Mouse (Mus musculus): Measurements from ENCODE around the gene Samd9l. TPM values are rescaled to one million over a fixed set of nuclear protein-coding genes. Genes with fewer than 3 reads are reported as not detected.
"Not testable (repeated sequence)": the region's sequence is repeated elsewhere in the genome, so short reads cannot be mapped to it uniquely, and the experiment has no call there.

Gene Samd9l
- polyA plus RNA-seq, 1 experiment from 2014 or later = 1.3 TPM

GRCm38 (mm10) chr6:3395921-3396611 lies 3.3 kb downstream of the Samd9l start:
- WGBS = 64% methylated on average over 4 of the region's 4 CpGs
- not testable (repeated sequence) for H3K9me3 ChIP-seq (ENCODE audit: control insufficient read depth, low read length); H3K4me1 ChIP-seq (replicated peaks; ENCODE audit: control insufficient read depth, insufficient read depth, low read length); H3K27ac ChIP-seq (ENCODE audit: low read length); H3K9ac ChIP-seq (replicated peaks; ENCODE audit: low read depth, low read length); ATAC-seq; H3K36me3 ChIP-seq (ENCODE audit: control insufficient read depth, insufficient read depth); H3K4me3 ChIP-seq (replicated peaks; ENCODE audit: low read length); H3K27me3 ChIP-seq (replicated peaks; ENCODE audit: control insufficient read depth, insufficient read depth, low read length); H3K4me2 ChIP-seq (ENCODE audit: low read length)

DNA sequence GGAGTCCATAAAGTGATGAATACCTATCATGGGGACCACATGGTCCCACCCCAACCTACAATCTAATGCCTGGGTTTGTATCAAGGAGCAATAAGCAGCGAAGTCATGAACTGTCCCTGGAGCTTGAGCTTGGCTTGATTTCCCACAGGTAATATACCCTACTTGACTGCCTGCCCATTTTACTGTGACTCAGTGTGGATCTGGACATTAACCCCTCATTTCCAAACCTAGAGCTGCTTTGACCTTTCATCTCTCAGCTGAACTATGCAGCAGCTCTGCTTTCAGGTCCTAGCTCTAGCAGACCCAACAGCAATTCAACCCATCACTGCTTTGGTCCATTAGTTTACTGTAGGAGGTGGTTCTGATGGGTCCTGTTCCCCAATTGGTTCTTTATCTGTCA lies 9.4 kb downstream of the Samd9l start:
- Histone ChIP-seq H3K4me1 (replicated peaks; ENCODE audit: control insufficient read depth, insufficient read depth, low read length) (no peaks in the 10 kb centered on the region), H3K36me3 (ENCODE audit: control insufficient read depth, insufficient read depth) (no peaks in the 10 kb centered on the region), H3K27ac (ENCODE audit: low read length) (no peak overlapping the region), H3K9ac (replicated peaks; ENCODE audit: low read depth, low read length) (no peak overlapping the region), H3K27me3 (replicated peaks; ENCODE audit: control insufficient read depth, insufficient read depth, low read length) (no peaks in the 10 kb centered on the region), H3K9me3 (ENCODE audit: control insufficient read depth, low read length) (no peaks in the 10 kb centered on the region), H3K4me2 (ENCODE audit: low read length) (no peak overlapping the region), H3K4me3 (replicated peaks; ENCODE audit: low read length) (no peak overlapping the region)
- no peak for ATAC-seq
- 78% methylated on average over 1 of the region's 1 CpGs for WGBS

DNA sequence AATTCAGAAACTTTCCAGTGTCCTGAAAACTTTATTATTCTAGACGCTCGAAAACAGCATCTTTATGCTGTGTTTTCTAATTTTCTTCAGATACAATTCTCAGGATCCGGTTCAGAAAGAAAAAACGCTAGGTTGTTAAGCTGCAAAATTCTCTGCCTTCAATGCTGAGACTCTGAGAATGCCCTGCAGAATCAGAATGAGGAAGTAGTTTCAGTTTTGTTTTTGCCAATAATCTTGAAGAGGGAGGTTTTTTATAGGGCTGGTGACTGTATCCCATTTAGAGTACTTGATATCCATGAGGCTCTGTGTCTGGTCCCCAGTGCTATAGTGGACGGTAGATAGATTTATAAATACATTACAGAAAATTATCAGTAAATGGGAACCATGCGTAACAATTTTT lies 12.8 kb downstream of the Samd9l start:
- no peak overlapping the region for H3K9ac ChIP-seq (replicated peaks; ENCODE audit: low read depth, low read length)
- no peaks in the 10 kb centered on the region for H3K27me3 ChIP-seq (replicated peaks; ENCODE audit: control insufficient read depth, insufficient read depth, low read length)
- H3K4me3 ChIP-seq (replicated peaks; ENCODE audit: low read length) = no peak overlapping the region
- ATAC-seq = no peak
- H3K4me2 ChIP-seq (ENCODE audit: low read length) = no peak overlapping the region
- no peaks in the 10 kb centered on the region for H3K9me3 ChIP-seq (ENCODE audit: control insufficient read depth, low read length)
- no peaks in the 10 kb centered on the region for H3K4me1 ChIP-seq (replicated peaks; ENCODE audit: control insufficient read depth, insufficient read depth, low read length)
- H3K27ac ChIP-seq (ENCODE audit: low read length) = no peak overlapping the region
- 91% methylated on average over 6 of the region's 6 CpGs for WGBS
- no peaks in the 10 kb centered on the region for H3K36me3 ChIP-seq (ENCODE audit: control insufficient read depth, insufficient read depth)

GRCm38 (mm10) chr6:3384816-3385215 lies 14.6 kb downstream of the Samd9l start:
- not testable (repeated sequence) for H3K36me3 ChIP-seq (ENCODE audit: control insufficient read depth, insufficient read depth); H3K27me3 ChIP-seq (replicated peaks; ENCODE audit: control insufficient read depth, insufficient read depth, low read length); H3K9me3 ChIP-seq (ENCODE audit: control insufficient read depth, low read length); H3K4me2 ChIP-seq (ENCODE audit: low read length); H3K27ac ChIP-seq (ENCODE audit: low read length); H3K4me1 ChIP-seq (replicated peaks; ENCODE audit: control insufficient read depth, insufficient read depth, low read length); H3K4me3 ChIP-seq (replicated peaks; ENCODE audit: low read length); H3K9ac ChIP-seq (replicated peaks; ENCODE audit: low read depth, low read length); ATAC-seq

DNA sequence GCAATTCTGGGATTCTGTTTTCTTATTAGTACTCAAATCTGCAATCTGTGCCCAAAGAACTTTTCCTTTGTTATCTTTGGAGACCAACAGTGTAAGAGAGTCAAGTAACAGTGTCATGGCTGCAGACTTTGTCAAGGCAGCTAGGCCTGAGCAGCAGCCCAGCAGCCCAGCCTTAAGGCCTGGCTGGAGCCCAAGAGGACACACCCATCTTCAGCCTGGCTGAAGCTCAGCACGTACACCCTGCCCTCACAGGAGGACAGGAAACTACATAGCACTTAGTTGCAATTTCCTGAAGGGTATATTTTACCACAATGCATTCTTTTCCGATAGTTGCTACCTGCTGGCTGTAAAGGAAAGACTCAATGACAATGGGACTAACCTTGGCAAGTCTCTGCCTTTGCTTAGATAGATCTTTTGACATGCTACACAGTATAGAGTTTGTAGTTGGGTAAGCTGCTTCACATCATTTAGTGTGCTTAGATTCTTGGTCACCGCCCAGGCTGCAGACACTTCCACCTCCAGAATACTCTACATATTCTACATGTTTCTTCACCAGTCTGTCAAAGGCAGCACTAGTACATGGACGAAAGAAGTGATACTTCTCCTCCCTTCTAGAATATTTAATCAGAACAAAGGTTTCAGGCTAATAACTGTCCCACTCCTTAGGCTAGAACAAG lies 15.1 kb downstream of the Samd9l start:
- not testable (repeated sequence) for H3K4me2 ChIP-seq (ENCODE audit: low read length); H3K4me3 ChIP-seq (replicated peaks; ENCODE audit: low read length); H3K4me1 ChIP-seq (replicated peaks; ENCODE audit: control insufficient read depth, insufficient read depth, low read length); H3K27ac ChIP-seq (ENCODE audit: low read length); H3K9me3 ChIP-seq (ENCODE audit: control insufficient read depth, low read length); H3K9ac ChIP-seq (replicated peaks; ENCODE audit: low read depth, low read length); H3K36me3 ChIP-seq (ENCODE audit: control insufficient read depth, insufficient read depth); H3K27me3 ChIP-seq (replicated peaks; ENCODE audit: control insufficient read depth, insufficient read depth, low read length); ATAC-seq
- 29% methylated on average over 1 of the region's 4 CpGs for WGBS

DNA sequence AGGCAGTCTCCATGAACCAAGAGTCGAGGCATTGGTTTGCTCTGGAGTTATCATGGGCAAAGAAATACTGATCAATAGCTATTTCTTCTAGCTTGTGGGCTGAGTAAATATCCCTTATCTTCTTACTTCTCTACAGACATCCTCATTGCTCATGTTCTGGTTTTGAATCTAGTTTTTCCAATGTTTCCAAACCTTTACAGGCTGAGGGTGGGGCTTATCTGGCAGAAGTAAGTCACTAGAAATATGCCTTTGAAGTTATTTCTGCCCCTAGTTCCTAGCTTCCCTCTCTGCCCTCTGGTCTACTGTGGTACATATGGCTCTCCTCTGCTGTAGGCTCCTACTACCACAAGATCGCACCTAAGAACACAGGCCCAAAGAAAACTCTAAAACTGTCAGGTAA lies 20.2 kb downstream of the Samd9l start:
- no peaks in the 10 kb centered on the region for H3K27me3 ChIP-seq (replicated peaks; ENCODE audit: control insufficient read depth, insufficient read depth, low read length)
- 88% methylated on average over 2 of the region's 2 CpGs for WGBS
- ATAC-seq = no peak
- H3K4me2 ChIP-seq (ENCODE audit: low read length) = no peak overlapping the region
- H3K9ac ChIP-seq (replicated peaks; ENCODE audit: low read depth, low read length) = no peak overlapping the region
- H3K36me3 ChIP-seq (ENCODE audit: control insufficient read depth, insufficient read depth) = no peaks in the 10 kb centered on the region
- no peaks in the 10 kb centered on the region for H3K4me1 ChIP-seq (replicated peaks; ENCODE audit: control insufficient read depth, insufficient read depth, low read length)
- H3K27ac ChIP-seq (ENCODE audit: low read length) = no peak overlapping the region
- H3K4me3 ChIP-seq (replicated peaks; ENCODE audit: low read length) = no peak overlapping the region
- H3K9me3 ChIP-seq (ENCODE audit: control insufficient read depth, low read length) = peaks cover 4% of the 10 kb centered on the region; the same call in 1 of the 2 replicates

GRCm38 (mm10) chr6:3376687-3377086 lies 22.7 kb downstream of the Samd9l start:
- 80% methylated on average over 5 of the region's 5 CpGs for whole genome bisulfite sequencing

GRCm38 (mm10) chr6:3369527-3369926 lies 29.8 kb downstream of the Samd9l start:
- Histone ChIP-seq H3K4me2 (ENCODE audit: low read length) (no peak overlapping the region), H3K36me3 (ENCODE audit: control insufficient read depth, insufficient read depth) (no peaks in the 10 kb centered on the region), H3K9me3 (ENCODE audit: control insufficient read depth, low read length) (no peaks in the 10 kb centered on the region), H3K27ac (ENCODE audit: low read length) (no peak overlapping the region), H3K27me3 (replicated peaks; ENCODE audit: control insufficient read depth, insufficient read depth, low read length) (no peaks in the 10 kb centered on the region), H3K4me1 (replicated peaks; ENCODE audit: control insufficient read depth, insufficient read depth, low read length) (no peaks in the 10 kb centered on the region), H3K4me3 (replicated peaks; ENCODE audit: low read length) (no peak overlapping the region), H3K9ac (replicated peaks; ENCODE audit: low read depth, low read length) (no peak overlapping the region)
- WGBS = 82% methylated on average over 8 of the region's 8 CpGs
- no peak for ATAC-seq

More at GRCm38 (mm10) chr6:3376687-3377086, 22.7 kb downstream of the Samd9l start:
- Histone ChIP-seq H3K9ac (replicated peaks; ENCODE audit: low read depth, low read length) (no peak overlapping the region), H3K4me3 (replicated peaks; ENCODE audit: low read length) (no peak overlapping the region), H3K4me1 (replicated peaks; ENCODE audit: control insufficient read depth, insufficient read depth, low read length) (no peaks in the 10 kb centered on the region), H3K9me3 (ENCODE audit: control insufficient read depth, low read length) (peaks cover 4% of the 10 kb centered on the region; the same call in 1 of the 2 replicates), H3K27ac (ENCODE audit: low read length) (no peak overlapping the region), H3K4me2 (ENCODE audit: low read length) (no peak overlapping the region), H3K36me3 (ENCODE audit: control insufficient read depth, insufficient read depth) (no peaks in the 10 kb centered on the region), H3K27me3 (replicated peaks; ENCODE audit: control insufficient read depth, insufficient read depth, low read length) (no peaks in the 10 kb centered on the region)
- ATAC-seq = no peak

- not testable (repeated sequence) for ATAC-seq; H3K27ac ChIP-seq (ENCODE audit: low read length); H3K4me1 ChIP-seq (replicated peaks; ENCODE audit: control insufficient read depth, insufficient read depth, low read length); H3K4me2 ChIP-seq (ENCODE audit: low read length); H3K9ac ChIP-seq (replicated peaks; ENCODE audit: low read depth, low read length); H3K4me3 ChIP-seq (replicated peaks; ENCODE audit: low read length); H3K36me3 ChIP-seq (ENCODE audit: control insufficient read depth, insufficient read depth); H3K9me3 ChIP-seq (ENCODE audit: control insufficient read depth, low read length); H3K27me3 ChIP-seq (replicated peaks; ENCODE audit: control insufficient read depth, insufficient read depth, low read length)
- WGBS = 95% methylated on average over 1 of the region's 1 CpGs
Observed at GRCm38 (mm10) chr6:3365609-3366008, 33.8 kb downstream of the Samd9l start.
